Mouse (Mus musculus): ENCODE data around the gene Gcnt7.

The Gcnt7 gene

GRCm38 (mm10) chr2:172458496-172458895 lies at the start of gene Gcnt7:
TSS of gene Gcnt7 (minus strand) at chr2:172458596.
- no peak for DNase-seq (ENCODE audit: low read depth, low spot score)

- no peak for DNase-seq (ENCODE audit: low read depth, low spot score)
Observed at GRCm38 (mm10) chr2:172506121-172506520, 47.7 kb upstream of the Gcnt7 start.

GRCm38 (mm10) chr2:172502168-172502567 lies 43.8 kb upstream of the Gcnt7 start:
- DNase-seq (ENCODE audit: low read depth, low spot score) = no peak

- peak; percentile 42 for DNase-seq (ENCODE audit: low read depth, low spot score)
Observed at GRCm38 (mm10) chr2:172501341-172501740, 42.9 kb upstream of the Gcnt7 start.

GRCm38 (mm10) chr2:172500752-172501316 lies 42.4 kb upstream of the Gcnt7 start:
- no peak for DNase-seq (ENCODE audit: low read depth, low spot score)

GRCm38 (mm10) chr2:172498823-172499222 lies 40.4 kb upstream of the Gcnt7 start:
- DNase-seq (ENCODE audit: low read depth, low spot score) = peak; percentile 67

- DNase-seq (ENCODE audit: low read depth, low spot score) = no peak
Observed at GRCm38 (mm10) chr2:172496736-172497345, 38.4 kb upstream of the Gcnt7 start.

- no peak for DNase-seq (ENCODE audit: low read depth, low spot score)
Observed at GRCm38 (mm10) chr2:172484696-172485370, 26.4 kb upstream of the Gcnt7 start.

- no peak for DNase-seq (ENCODE audit: low read depth, low spot score)
Observed at GRCm38 (mm10) chr2:172483766-172484413, 25.5 kb upstream of the Gcnt7 start.

- DNase-seq (ENCODE audit: low read depth, low spot score) = no peak
Observed at GRCm38 (mm10) chr2:172481654-172482385, 23.4 kb upstream of the Gcnt7 start.

GRCm38 (mm10) chr2:172480296-172480695 lies 21.9 kb upstream of the Gcnt7 start:
- DNase-seq (ENCODE audit: low read depth, low spot score) = no peak

GRCm38 (mm10) chr2:172477860-172478259 lies 19.5 kb upstream of the Gcnt7 start:
- DNase-seq (ENCODE audit: low read depth, low spot score) = peak; percentile 82

GRCm38 (mm10) chr2:172477350-172477749 lies 19.0 kb upstream of the Gcnt7 start:
- DNase-seq (ENCODE audit: low read depth, low spot score) = no peak

GRCm38 (mm10) chr2:172476707-172477260 lies 18.4 kb upstream of the Gcnt7 start:
- no peak for DNase-seq (ENCODE audit: low read depth, low spot score)

GRCm38 (mm10) chr2:172474970-172475369 lies 16.6 kb upstream of the Gcnt7 start:
- DNase-seq (ENCODE audit: low read depth, low spot score) = peak; percentile 42

- peak; percentile 20 for DNase-seq (ENCODE audit: low read depth, low spot score)
Observed at GRCm38 (mm10) chr2:172473591-172473990, 15.2 kb upstream of the Gcnt7 start.

- DNase-seq (ENCODE audit: low read depth, low spot score) = no peak
Observed at GRCm38 (mm10) chr2:172472318-172472717, 13.9 kb upstream of the Gcnt7 start, which contains the start of gene Fam209. TSS of gene Fam209 (plus strand) at chr2:172472520.

- DNase-seq (ENCODE audit: low read depth, low spot score) = peak; percentile 50
Observed at GRCm38 (mm10) chr2:172468346-172468819, 10.0 kb upstream of the Gcnt7 start.

GRCm38 (mm10) chr2:172467206-172467605 lies 8.8 kb upstream of the Gcnt7 start:
- peak; percentile 79 for DNase-seq (ENCODE audit: low read depth, low spot score)

- no peak for DNase-seq (ENCODE audit: low read depth, low spot score)
Observed at GRCm38 (mm10) chr2:172466427-172467132, 8.2 kb upstream of the Gcnt7 start.

GRCm38 (mm10) chr2:172462813-172463212 lies 4.4 kb upstream of the Gcnt7 start:
- peak; percentile 48 for DNase-seq (ENCODE audit: low read depth, low spot score)
